Mouse (Mus musculus): Measurements from ENCODE around the gene Uvrag. TPM values are rescaled to one million over a fixed set of nuclear protein-coding genes. Genes with fewer than 3 reads are reported as not detected.

The Uvrag gene
- total and polyA plus RNA-seq, 3 experiments: 15.0 to 19.5 TPM; not detected in 1

DNA sequence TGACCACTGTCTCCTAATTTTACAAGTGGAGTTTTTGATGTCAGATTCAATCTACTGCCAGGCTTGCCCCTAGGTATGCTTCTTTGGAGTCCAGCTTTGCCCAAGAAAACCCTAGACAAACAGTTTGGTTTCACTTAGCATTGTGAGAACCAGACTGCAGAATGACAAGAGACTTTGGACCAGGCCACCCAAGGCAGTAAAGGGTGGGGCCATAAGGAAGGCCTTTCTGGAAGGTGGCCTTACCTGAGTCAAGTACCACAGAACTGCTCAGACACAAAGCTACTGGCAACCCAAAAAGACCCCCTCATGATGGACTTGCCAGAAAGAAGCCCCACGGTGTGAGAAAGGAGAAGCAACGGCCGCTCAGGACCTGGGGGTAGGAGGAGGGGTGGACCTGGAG lies 297.9 kb downstream of the Uvrag start:
- TF ChIP-seq ZKSCAN1 (IDR thresholded peaks at IDR 0.05; ENCODE audit: low read depth, low read length) (no peak), SIN3A (IDR thresholded peaks at IDR 0.05; ENCODE audit: low read length) (no peak), ELF1 (IDR thresholded peaks at IDR 0.05; ENCODE audit: low read depth, low read length) (no peak), MEF2A (IDR thresholded peaks at IDR 0.05; ENCODE audit: extremely low read depth, insufficient replicate concordance, low read depth, low read length, poor library complexity, severe bottlenecking) (no peak), TCF12 (IDR thresholded peaks at IDR 0.05; ENCODE audit: low read depth, low read length) (no peak), POLR2A (IDR thresholded peaks at IDR 0.05; ENCODE audit: control insufficient read depth in 1 of 2, insufficient read depth in 1 of 2, low read depth in 1 of 2, low read length in 2 of 2, poor library complexity in 1 of 2) (no peak), KAT2A (conservative IDR thresholded peaks at IDR 0.05; ENCODE audit: low read depth, low read length) (no peak), EP300 (IDR thresholded peaks at IDR 0.05; ENCODE audit: low read depth in 1 of 2, low read length in 2 of 2) (no peak), MYB (IDR thresholded peaks at IDR 0.05; ENCODE audit: low read depth, low read length) (no peak), ETS1 (IDR thresholded peaks at IDR 0.05; ENCODE audit: low read depth, low read length) (no peak), JUND (IDR thresholded peaks at IDR 0.05; ENCODE audit: low read depth, low read length) (no peak), CTCF (IDR thresholded peaks at IDR 0.05 in 2 of 3, conservative IDR thresholded peaks at IDR 0.05 in 1 of 3; ENCODE audit: control insufficient read depth in 1 of 3, insufficient read depth in 1 of 3, low read depth in 2 of 3, low read length in 3 of 3, poor library complexity in 1 of 3, severe bottlenecking in 1 of 3) (no peak), GATA1 (IDR thresholded peaks at IDR 0.05; ENCODE audit: low read depth, low read length) (no peak), MAZ (IDR thresholded peaks at IDR 0.05; ENCODE audit: low read depth, low read length) (no peak), SMC3 (IDR thresholded peaks at IDR 0.05; ENCODE audit: low read depth, low read length) (no peak), USF2 (IDR thresholded peaks at IDR 0.05; ENCODE audit: borderline replicate concordance in 1 of 2, insufficient read depth in 1 of 2, low read depth in 1 of 2, low read length in 2 of 2) (no peak), ZC3H11A (IDR thresholded peaks at IDR 0.05; ENCODE audit: low read depth, low read length) (no peak), NELFE (IDR thresholded peaks at IDR 0.05; ENCODE audit: low read depth, low read length) (no peak), CHD2 (IDR thresholded peaks at IDR 0.05; ENCODE audit: low read length) (no peak), NRF1 (IDR thresholded peaks at IDR 0.05; ENCODE audit: insufficient read depth, low read depth, low read length, poor library complexity, severe bottlenecking) (no peak)
- DNase-seq (ENCODE audit: low read depth, low spot score): no peak
- no peak overlapping the region for H3K9ac ChIP-seq (ENCODE audit: control insufficient read depth, low read depth, low read length, poor library complexity, severe bottlenecking)
- no peaks in the 10 kb centered on the region for H3K27me3 ChIP-seq (ENCODE audit: control insufficient read depth in 1 of 2, insufficient read depth in 2 of 2, low read length in 2 of 2)
- H3K27ac ChIP-seq (ENCODE audit: control insufficient read depth, low read depth, low read length): no peak overlapping the region
- peaks cover 0 to 3% of the 10 kb centered on the region in 2 experiments; a peak in 2 of 4 replicates for H3K4me1 ChIP-seq (ENCODE audit: control insufficient read depth in 1 of 2, insufficient read depth in 2 of 2, low read length in 2 of 2)
- no peaks in the 10 kb centered on the region for H3K9me3 ChIP-seq (replicated peaks; ENCODE audit: insufficient read depth, low read length)
- H3K79me2 ChIP-seq (ENCODE audit: control insufficient read depth, insufficient read depth, low read length, poor library complexity): no peaks in the 10 kb centered on the region
- H3K4me3 ChIP-seq (ENCODE audit: control insufficient read depth in 1 of 2, insufficient read depth in 1 of 2, low read depth in 2 of 2, low read length in 2 of 2): no peak overlapping the region
- no peaks in the 10 kb centered on the region for H3K36me3 ChIP-seq (ENCODE audit: control insufficient read depth in 1 of 2, insufficient read depth in 2 of 2, low read length in 2 of 2)

GRCm38 (mm10) chr7:98841802-98842201 lies 299.1 kb downstream of the Uvrag start:
- Histone ChIP-seq H3K4me1 (ENCODE audit: control insufficient read depth in 1 of 2, insufficient read depth in 2 of 2, low read length in 2 of 2) (peaks cover 0 to 3% of the 10 kb centered on the region in 2 experiments; a peak in 1 of 4 replicates), H3K27ac (ENCODE audit: control insufficient read depth, low read depth, low read length) (no peak overlapping the region), H3K9ac (ENCODE audit: control insufficient read depth, low read depth, low read length, poor library complexity, severe bottlenecking) (no peak overlapping the region), H3K27me3 (ENCODE audit: control insufficient read depth in 1 of 2, insufficient read depth in 2 of 2, low read length in 2 of 2) (no peaks in the 10 kb centered on the region), H3K4me3 (ENCODE audit: control insufficient read depth in 1 of 2, insufficient read depth in 1 of 2, low read depth in 2 of 2, low read length in 2 of 2) (no peak overlapping the region), H3K36me3 (ENCODE audit: control insufficient read depth in 1 of 2, insufficient read depth in 2 of 2, low read length in 2 of 2) (no peaks in the 10 kb centered on the region), H3K79me2 (ENCODE audit: control insufficient read depth, insufficient read depth, low read length, poor library complexity) (no peaks in the 10 kb centered on the region), H3K9me3 (replicated peaks; ENCODE audit: insufficient read depth, low read length) (no peaks in the 10 kb centered on the region)
- peak; percentile 28 to 53 (median 40); a peak in 5 of 6 replicates for TF ChIP-seq CTCF (IDR thresholded peaks at IDR 0.05 in 2 of 3, conservative IDR thresholded peaks at IDR 0.05 in 1 of 3; ENCODE audit: control insufficient read depth in 1 of 3, insufficient read depth in 1 of 3, low read depth in 2 of 3, low read length in 3 of 3, poor library complexity in 1 of 3, severe bottlenecking in 1 of 3)
- no peak for TF ChIP-seq MAZ (IDR thresholded peaks at IDR 0.05; ENCODE audit: low read depth, low read length)
- TF ChIP-seq EP300 (IDR thresholded peaks at IDR 0.05; ENCODE audit: low read depth in 1 of 2, low read length in 2 of 2): no peak
- peak; percentile 17 for TF ChIP-seq RAD21 (IDR thresholded peaks at IDR 0.05; ENCODE audit: low read depth, low read length)
- TF ChIP-seq SMC3 (IDR thresholded peaks at IDR 0.05; ENCODE audit: low read depth, low read length): peak; percentile 30; the same call in 1 of the 2 replicates
- DNase-seq (ENCODE audit: low read depth, low spot score): no peak
